Mouse (Mus musculus): Measurements from ENCODE around the gene Tubg2.
"Not testable (repeated sequence)": the region's sequence is repeated elsewhere in the genome, so short reads cannot be mapped to it uniquely, and the experiment has no call there.

Tubg2 gene

GRCm38 (mm10) chr11:101138536-101139181, 17.0 kb upstream of the Tubg2 start:
- in situ Hi-C loops (cut with MboI, MseI): no loop called here

GRCm38 (mm10) chr11:101140164-101140819, 15.4 kb upstream of the Tubg2 start:
- in situ Hi-C loops (cut with MboI, MseI): no loop called here

- in situ Hi-C loops (cut with MboI, MseI): no loop called here
Measured at GRCm38 (mm10) chr11:101141088-101141487, 14.6 kb upstream of the Tubg2 start.

GRCm38 (mm10) chr11:101142215-101142967, 13.3 kb upstream of the Tubg2 start:
- in situ Hi-C loops (cut with MboI, MseI): no loop called here

- in situ Hi-C loops (cut with MboI, MseI): no loop called here
Measured at GRCm38 (mm10) chr11:101143338-101144225, 12.1 kb upstream of the Tubg2 start.

- in situ Hi-C loops (cut with MboI, MseI): no loop called here
Measured at GRCm38 (mm10) chr11:101146377-101146776, 9.3 kb upstream of the Tubg2 start.

GRCm38 (mm10) chr11:101148751-101149150, 7.0 kb upstream of the Tubg2 start:
- in situ Hi-C loops (cut with MboI, MseI): no loop called here

GRCm38 (mm10) chr11:101149178-101150105, 6.3 kb upstream of the Tubg2 start:
- in situ Hi-C loops (cut with MboI, MseI): no loop called here

- in situ Hi-C loops (cut with MboI, MseI): no loop called here
Measured at GRCm38 (mm10) chr11:101151063-101151462, 4.6 kb upstream of the Tubg2 start.

GRCm38 (mm10) chr11:101152825-101153224, 2.9 kb upstream of the Tubg2 start:
- in situ Hi-C loops (cut with MboI, MseI): no loop called here

GRCm38 (mm10) chr11:101154648-101155047, 1.1 kb upstream of the Tubg2 start:
- in situ Hi-C loops (cut with MboI, MseI): no loop called here

- in situ Hi-C loops (cut with MboI, MseI): no loop called here
Measured at GRCm38 (mm10) chr11:101155151-101155550, 556 bp upstream of the Tubg2 start.

GRCm38 (mm10) chr11:101160151-101160550, 4.4 kb downstream of the Tubg2 start:
- in situ Hi-C loops (cut with MboI, MseI): not testable (repeated sequence)

- in situ Hi-C loops (cut with MboI, MseI): not testable (repeated sequence)
Measured at GRCm38 (mm10) chr11:101160981-101161505, 5.3 kb downstream of the Tubg2 start.

GRCm38 (mm10) chr11:101161551-101161950, 5.8 kb downstream of the Tubg2 start:
- in situ Hi-C loops (cut with MboI, MseI): no loop called here

- in situ Hi-C loops (cut with MboI, MseI): no loop called here
Measured at GRCm38 (mm10) chr11:101162301-101162700, 6.6 kb downstream of the Tubg2 start.

GRCm38 (mm10) chr11:101162772-101163171, 7.1 kb downstream of the Tubg2 start:
- in situ Hi-C loops (cut with MboI, MseI): no loop called here

GRCm38 (mm10) chr11:101163476-101164350, 8.0 kb downstream of the Tubg2 start:
- in situ Hi-C loops (cut with MboI, MseI): no loop called here

GRCm38 (mm10) chr11:101164351-101164665, 8.6 kb downstream of the Tubg2 start:
- in situ Hi-C loops (cut with MboI, MseI): no loop called here
